Mouse (Mus musculus): Measurements from ENCODE around the gene Arl5c. TPM values are rescaled to one million over a fixed set of nuclear protein-coding genes. Genes with fewer than 3 reads are reported as not detected.
A peak's percentile ranks its signal among the peaks of the same experiment; 100 is the strongest.

Gene Arl5c
- total and polyA plus RNA-seq, 2 experiments from 2014 or later = 2.9 TPM; not detected in 1

- DNase-seq (ENCODE audit: low spot score) (no peak), ATAC-seq (ENCODE audit: insufficient read depth, low read depth) (no peak)
- no peak overlapping the region for H3K4me2 ChIP-seq (ENCODE audit: low read depth, low read length)
- H3K4me3 ChIP-seq (ENCODE audit: low read depth, low read length) = no peak overlapping the region
- no peak overlapping the region for H3K9ac ChIP-seq (replicated peaks; ENCODE audit: low read depth, low read length)
- H3K36me3 ChIP-seq (replicated peaks; ENCODE audit: control insufficient read depth, insufficient read depth, low read length) = no peaks in the 10 kb centered on the region
- TF ChIP-seq CTCF (IDR thresholded peaks at IDR 0.05; ENCODE audit: low read depth) = no peak
- no peak for TF ChIP-seq EP300 (IDR thresholded peaks at IDR 0.05; ENCODE audit: low read depth)
- 65% methylated on average over 14 of the region's 14 CpGs for WGBS
- H3K9me3 ChIP-seq (replicated peaks; ENCODE audit: control insufficient read depth, low read length) = no peaks in the 10 kb centered on the region
- H3K27ac ChIP-seq (ENCODE audit: low read depth) = no peak overlapping the region
- peaks cover 3% of the 10 kb centered on the region; the same call in 1 of the 2 replicates for H3K27me3 ChIP-seq (ENCODE audit: control insufficient read depth, insufficient read depth, low read length)
- H3K4me1 ChIP-seq (ENCODE audit: control insufficient read depth, insufficient read depth) = no peaks in the 10 kb centered on the region; the same call in 1 of the 2 replicates
Measured at GRCm38 (mm10) chr11:98037871-98038270, 41.9 kb upstream of the Arl5c start.

GRCm38 (mm10) chr11:98035977-98036377 is 40.0 kb upstream of the Arl5c start:
- Histone ChIP-seq H3K9me3 (replicated peaks; ENCODE audit: control insufficient read depth, low read length) (no peaks in the 10 kb centered on the region), H3K4me3 (ENCODE audit: low read depth, low read length) (peak overlapping the region; percentile 26), H3K4me2 (ENCODE audit: low read depth, low read length) (peak overlapping the region; percentile 57), H3K4me1 (ENCODE audit: control insufficient read depth, insufficient read depth) (no peaks in the 10 kb centered on the region; the same call in 1 of the 2 replicates), H3K9ac (replicated peaks; ENCODE audit: low read depth, low read length) (no peak overlapping the region), H3K27me3 (ENCODE audit: control insufficient read depth, insufficient read depth, low read length) (peaks cover 3% of the 10 kb centered on the region; the same call in 1 of the 2 replicates), H3K36me3 (replicated peaks; ENCODE audit: control insufficient read depth, insufficient read depth, low read length) (peaks cover 3% of the 10 kb centered on the region; the same call in 1 of the 2 replicates), H3K27ac (ENCODE audit: low read depth) (no peak overlapping the region)
- no peak for TF ChIP-seq EP300 (IDR thresholded peaks at IDR 0.05; ENCODE audit: low read depth)
- no peak for TF ChIP-seq CTCF (IDR thresholded peaks at IDR 0.05; ENCODE audit: low read depth)
- peak; percentile 72 for DNase-seq (ENCODE audit: low spot score)
- ATAC-seq (ENCODE audit: insufficient read depth, low read depth) = peak; percentile 81
- WGBS = 1% methylated on average over 24 of the region's 27 CpGs

- Histone ChIP-seq H3K4me1 (ENCODE audit: control insufficient read depth, insufficient read depth) (no peaks in the 10 kb centered on the region; the same call in 1 of the 2 replicates), H3K27ac (ENCODE audit: low read depth) (no peak overlapping the region), H3K9ac (replicated peaks; ENCODE audit: low read depth, low read length) (no peak overlapping the region), H3K27me3 (ENCODE audit: control insufficient read depth, insufficient read depth, low read length) (peaks cover 3% of the 10 kb centered on the region; the same call in 1 of the 2 replicates), H3K9me3 (replicated peaks; ENCODE audit: control insufficient read depth, low read length) (no peaks in the 10 kb centered on the region), H3K4me2 (ENCODE audit: low read depth, low read length) (no peak overlapping the region), H3K36me3 (replicated peaks; ENCODE audit: control insufficient read depth, insufficient read depth, low read length) (peaks cover 15% of the 10 kb centered on the region), H3K4me3 (ENCODE audit: low read depth, low read length) (no peak overlapping the region)
- ATAC-seq (ENCODE audit: insufficient read depth, low read depth) = no peak
- no peak for TF ChIP-seq EP300 (IDR thresholded peaks at IDR 0.05; ENCODE audit: low read depth)
- TF ChIP-seq CTCF (IDR thresholded peaks at IDR 0.05; ENCODE audit: low read depth) = no peak
- 57% methylated on average over 4 of the region's 4 CpGs for WGBS
- no peak for DNase-seq (ENCODE audit: low spot score)
Measured at GRCm38 (mm10) chr11:98034840-98035239, 38.9 kb upstream of the Arl5c start.

GRCm38 (mm10) chr11:98034061-98034460 is 38.1 kb upstream of the Arl5c start:
- Histone ChIP-seq H3K27me3 (ENCODE audit: control insufficient read depth, insufficient read depth, low read length) (peaks cover 3% of the 10 kb centered on the region; the same call in 1 of the 2 replicates), H3K27ac (ENCODE audit: low read depth) (no peak overlapping the region), H3K9me3 (replicated peaks; ENCODE audit: control insufficient read depth, low read length) (no peaks in the 10 kb centered on the region), H3K4me1 (ENCODE audit: control insufficient read depth, insufficient read depth) (no peaks in the 10 kb centered on the region; the same call in 1 of the 2 replicates), H3K36me3 (replicated peaks; ENCODE audit: control insufficient read depth, insufficient read depth, low read length) (peaks cover 22% of the 10 kb centered on the region), H3K9ac (replicated peaks; ENCODE audit: low read depth, low read length) (no peak overlapping the region), H3K4me3 (ENCODE audit: low read depth, low read length) (no peak overlapping the region), H3K4me2 (ENCODE audit: low read depth, low read length) (no peak overlapping the region)
- TF ChIP-seq EP300 (IDR thresholded peaks at IDR 0.05; ENCODE audit: low read depth) = no peak
- no peak for TF ChIP-seq CTCF (IDR thresholded peaks at IDR 0.05; ENCODE audit: low read depth)
- ATAC-seq (ENCODE audit: insufficient read depth, low read depth) = no peak
- no peak for DNase-seq (ENCODE audit: low spot score)
- 78% methylated on average over 5 of the region's 5 CpGs for WGBS

- Histone ChIP-seq H3K9ac (replicated peaks; ENCODE audit: low read depth, low read length) (no peak overlapping the region), H3K4me1 (ENCODE audit: control insufficient read depth, insufficient read depth) (no peaks in the 10 kb centered on the region; the same call in 1 of the 2 replicates), H3K4me2 (ENCODE audit: low read depth, low read length) (no peak overlapping the region), H3K27me3 (ENCODE audit: control insufficient read depth, insufficient read depth, low read length) (peaks cover 3% of the 10 kb centered on the region; the same call in 1 of the 2 replicates), H3K27ac (ENCODE audit: low read depth) (no peak overlapping the region), H3K36me3 (replicated peaks; ENCODE audit: control insufficient read depth, insufficient read depth, low read length) (peaks cover 32% of the 10 kb centered on the region), H3K9me3 (replicated peaks; ENCODE audit: control insufficient read depth, low read length) (no peaks in the 10 kb centered on the region), H3K4me3 (ENCODE audit: low read depth, low read length) (no peak overlapping the region)
- peak; percentile 58 for DNase-seq (ENCODE audit: low spot score)
- TF ChIP-seq CTCF (IDR thresholded peaks at IDR 0.05; ENCODE audit: low read depth) (peak; percentile 91), EP300 (IDR thresholded peaks at IDR 0.05; ENCODE audit: low read depth) (no peak)
- WGBS = 6% methylated on average over 5 of the region's 5 CpGs
- ATAC-seq (ENCODE audit: insufficient read depth, low read depth) = no peak; the same call in 1 of the 2 replicates
Measured at GRCm38 (mm10) chr11:98031443-98031770, 35.4 kb upstream of the Arl5c start.

Measured in heart, postnatal 0 days (tissue).